Mouse (Mus musculus): ENCODE data around the gene Cptp.

Gene Cptp

GRCm38 (mm10) chr4:155841003-155841454, 28.2 kb downstream of the Cptp start:
- DNase-seq (ENCODE audit: low read depth): peak; percentile 86

DNA sequence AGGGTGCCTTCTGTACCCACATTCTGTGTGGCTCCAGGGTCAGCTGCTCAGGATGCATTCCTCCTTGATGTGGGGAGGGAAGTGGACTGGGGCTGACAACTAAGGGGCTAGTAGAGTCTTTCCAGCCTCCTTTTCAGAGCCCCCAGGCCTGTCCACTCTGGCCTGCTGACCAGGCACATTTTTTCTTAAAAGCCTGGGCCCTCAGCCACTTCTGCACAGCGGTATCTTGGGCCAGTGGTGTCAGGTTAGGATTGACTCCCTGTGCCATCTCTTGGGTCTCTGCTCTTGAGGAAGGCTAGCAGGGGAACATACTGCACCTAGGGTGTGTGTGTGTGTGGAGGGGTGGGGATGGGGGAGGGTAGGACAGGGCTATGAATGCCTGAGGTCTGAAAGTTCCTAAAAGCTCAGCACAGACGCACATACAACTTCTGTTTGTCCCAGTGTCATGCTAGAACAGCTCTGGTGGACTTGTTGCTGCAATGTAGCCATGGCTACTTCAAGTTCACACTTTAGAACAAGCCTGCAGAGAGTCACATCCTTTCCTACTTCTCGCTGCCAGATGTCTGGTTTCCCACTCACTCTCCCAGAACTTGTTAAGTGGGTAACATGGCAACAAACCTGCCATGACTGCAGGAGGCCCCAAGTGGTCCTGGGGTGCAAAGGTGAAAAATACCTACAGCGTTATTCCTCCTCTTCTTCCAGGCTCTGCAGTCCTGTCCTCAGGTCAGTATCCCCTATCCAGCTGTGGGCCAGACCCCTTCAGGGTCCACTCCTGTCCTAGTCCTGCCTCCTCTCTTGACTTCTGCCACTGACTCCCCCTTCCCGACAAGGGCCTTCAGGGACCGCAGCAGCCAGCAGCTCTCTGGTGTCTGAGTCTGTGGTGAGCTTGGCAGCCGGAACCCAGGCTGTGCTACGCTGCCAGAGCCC, 28.9 kb downstream of the Cptp start:
- DNase-seq (ENCODE audit: low read depth): peak; percentile 46

- no peak for DNase-seq (ENCODE audit: low read depth)
These were observed 29.7 kb downstream of the Cptp start, which contains the start of gene Mxra8 for GRCm38 (mm10) chr4:155839483-155839910. Gene Mxra8, plus strand, starts transcription at chr4:155839680.

GRCm38 (mm10) chr4:155838187-155839153, 30.8 kb downstream of the Cptp start:
- no peak for DNase-seq (ENCODE audit: low read depth)

- no peak for DNase-seq (ENCODE audit: low read depth)
These were observed 31.7 kb downstream of the Cptp start for GRCm38 (mm10) chr4:155837404-155838010.

DNA sequence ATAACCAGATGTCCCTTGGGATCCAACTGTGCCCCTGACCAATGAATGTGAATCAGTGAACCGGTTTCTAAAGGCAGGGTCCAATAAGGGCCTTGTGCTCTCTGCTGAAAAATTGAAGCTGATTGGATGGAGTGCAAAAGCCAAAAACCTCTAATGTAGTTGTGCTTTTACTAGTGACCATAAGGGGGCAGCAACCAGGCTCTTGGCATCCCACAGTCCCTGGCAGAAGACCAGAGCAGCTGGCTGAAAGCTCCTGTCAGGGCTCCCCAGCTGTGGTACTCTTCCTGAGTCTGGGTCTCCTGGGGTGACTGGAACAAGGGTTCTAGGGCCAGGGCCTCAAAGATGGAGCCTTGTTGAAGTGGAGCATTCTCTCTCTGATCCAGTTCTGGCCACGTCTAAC, 35.4 kb downstream of the Cptp start:
- peak; percentile 82 for DNase-seq (ENCODE audit: low read depth)

DNA sequence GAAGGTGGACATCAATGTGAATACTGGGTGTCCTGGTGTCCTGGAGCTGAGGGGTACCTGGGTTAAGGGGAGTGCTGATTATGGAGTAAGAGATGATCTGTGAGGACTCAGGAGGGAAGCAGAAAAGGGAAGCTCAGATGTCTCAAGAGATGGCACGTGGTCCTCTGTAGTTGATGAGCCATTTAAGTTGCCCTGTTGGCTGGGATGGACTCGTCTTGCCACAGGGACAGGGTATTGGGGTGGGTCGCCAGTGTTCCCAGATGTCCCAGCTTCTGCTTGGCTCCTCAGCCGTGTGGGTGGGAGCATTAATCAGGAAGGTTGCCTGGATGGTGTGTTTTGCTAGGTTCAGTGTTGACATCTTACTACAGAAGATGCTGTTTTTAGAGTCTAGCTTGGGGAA, 36.0 kb downstream of the Cptp start:
- DNase-seq (ENCODE audit: low read depth): no peak

- DNase-seq (ENCODE audit: low read depth): no peak
These were observed 36.9 kb downstream of the Cptp start for GRCm38 (mm10) chr4:155832321-155832720.

GRCm38 (mm10) chr4:155831831-155832230, 37.4 kb downstream of the Cptp start:
- no peak for DNase-seq (ENCODE audit: low read depth)

DNA sequence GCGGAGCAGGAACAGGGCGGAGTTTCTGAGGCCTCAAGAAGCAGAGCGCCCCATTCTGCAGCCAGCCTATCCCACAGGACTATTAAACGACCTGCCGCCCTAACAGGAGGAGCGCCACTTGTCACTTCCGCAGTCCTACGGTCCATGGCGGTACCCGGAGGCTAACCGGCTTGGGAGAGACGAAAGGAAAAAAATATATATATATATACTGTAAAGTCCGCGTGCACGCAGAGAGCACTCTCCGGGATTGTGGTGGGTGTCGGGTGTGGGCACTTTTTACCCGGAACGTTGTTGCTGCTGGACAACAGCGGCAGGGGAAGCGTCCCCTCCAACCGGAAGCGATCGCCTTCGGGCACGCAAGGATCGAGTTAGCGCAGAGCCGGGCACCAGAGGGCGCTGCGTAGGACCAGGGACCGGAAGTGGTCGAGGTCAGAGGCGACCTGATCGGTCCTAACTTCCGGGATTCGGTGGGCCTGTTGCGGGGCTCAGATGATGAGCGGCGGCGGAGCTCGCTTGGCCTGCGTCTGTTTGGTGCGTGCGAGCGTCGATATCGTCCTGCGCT, 38.0 kb downstream of the Cptp start, which contains the start of gene Aurkaip1:
Gene Aurkaip1, plus strand, starts transcription at position 68 of the 562 bp plus-strand sequence.
- DNase-seq (ENCODE audit: low read depth): peak; percentile 91

DNA sequence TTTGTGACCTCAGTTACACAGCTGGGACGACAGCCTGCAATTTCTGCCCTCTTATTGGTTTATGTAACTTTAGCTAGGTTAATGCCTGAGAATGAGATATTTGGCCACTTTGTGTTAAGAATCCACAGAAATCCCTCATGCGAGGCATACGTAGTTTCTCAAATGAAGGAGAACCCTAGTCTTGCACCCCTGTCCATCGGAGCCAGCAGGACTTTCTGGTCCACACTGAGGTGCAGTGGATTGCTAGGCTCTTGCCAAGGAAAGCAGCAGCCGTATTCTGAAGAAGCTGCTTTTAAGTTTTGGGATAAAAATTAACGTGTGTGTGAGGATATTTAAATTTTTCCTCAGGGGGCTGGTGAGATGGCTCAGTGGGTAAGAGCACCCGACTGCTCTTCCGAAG, 38.6 kb downstream of the Cptp start:
- DNase-seq (ENCODE audit: low read depth): peak; percentile 37

- no peak for DNase-seq (ENCODE audit: low read depth)
These were observed 39.4 kb downstream of the Cptp start for GRCm38 (mm10) chr4:155829866-155830265.

DNA sequence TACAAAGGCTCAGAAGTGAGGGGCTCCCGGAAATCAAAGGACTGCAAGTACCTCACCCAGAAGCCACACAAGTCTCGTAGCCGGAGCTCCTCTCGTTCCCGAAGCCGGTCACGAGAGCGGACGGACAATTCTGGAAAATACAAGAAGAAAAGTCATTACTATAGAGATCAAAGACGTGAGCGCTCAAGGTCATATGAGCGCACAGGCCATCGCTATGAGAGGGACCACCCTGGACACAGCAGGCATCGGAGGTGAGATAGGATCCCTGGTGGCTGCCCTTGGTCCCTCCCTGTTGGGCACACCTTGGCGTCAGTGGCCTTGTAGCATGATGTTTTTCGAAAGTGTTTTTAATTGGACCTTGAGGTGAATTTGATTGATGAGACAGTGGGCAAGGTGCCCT, 45.8 kb downstream of the Cptp start:
- no peak for DNase-seq (ENCODE audit: low read depth)

GRCm38 (mm10) chr4:155821025-155821424, 48.2 kb downstream of the Cptp start:
- DNase-seq (ENCODE audit: low read depth): peak; percentile 65

DNA sequence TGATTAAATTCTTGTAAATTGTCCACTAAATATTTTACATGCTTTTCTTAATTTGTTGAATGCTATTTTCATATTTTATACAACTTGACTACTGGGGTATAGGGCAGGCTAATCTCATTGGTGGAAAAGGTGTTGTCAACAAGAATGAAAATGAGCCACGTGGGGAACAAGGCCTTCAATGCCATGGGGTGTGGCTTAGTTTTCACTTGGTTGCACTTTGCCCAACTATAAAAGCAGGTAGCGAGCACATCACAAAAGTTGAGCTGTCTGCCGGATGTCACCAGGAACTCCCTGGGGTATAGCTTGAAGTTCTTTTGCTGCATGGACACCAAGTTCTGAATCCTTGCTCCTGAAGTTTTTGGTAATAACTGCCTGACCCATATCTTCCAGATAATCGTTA, 51.7 kb downstream of the Cptp start:
- DNase-seq (ENCODE audit: low read depth): no peak
